Mouse (Mus musculus): ENCODE data around the gene Cyb5r1.

- no peak for TF ChIP-seq POLR2A (IDR thresholded peaks at IDR 0.05; ENCODE audit: control insufficient read depth, low read depth, low read length)
- TF ChIP-seq CTCF (IDR thresholded peaks at IDR 0.05; ENCODE audit: control insufficient read depth, insufficient read depth, insufficient replicate concordance, low read depth, low read length), result no peak
Observed at GRCm38 (mm10) chr1:134442394-134442793, 37.0 kb downstream of the Cyb5r1 start.
